Mouse (Mus musculus) fibroblast of lung, adult 2 months (primary cell): ENCODE results near the gene Dennd1b.

Experiments
- DNase-seq: peaks from one replicate; pipeline ENCODE4 v3.0.0-alpha.2; 2011; ENCODE audit warnings: low read depth

Dennd1b gene

DNA sequence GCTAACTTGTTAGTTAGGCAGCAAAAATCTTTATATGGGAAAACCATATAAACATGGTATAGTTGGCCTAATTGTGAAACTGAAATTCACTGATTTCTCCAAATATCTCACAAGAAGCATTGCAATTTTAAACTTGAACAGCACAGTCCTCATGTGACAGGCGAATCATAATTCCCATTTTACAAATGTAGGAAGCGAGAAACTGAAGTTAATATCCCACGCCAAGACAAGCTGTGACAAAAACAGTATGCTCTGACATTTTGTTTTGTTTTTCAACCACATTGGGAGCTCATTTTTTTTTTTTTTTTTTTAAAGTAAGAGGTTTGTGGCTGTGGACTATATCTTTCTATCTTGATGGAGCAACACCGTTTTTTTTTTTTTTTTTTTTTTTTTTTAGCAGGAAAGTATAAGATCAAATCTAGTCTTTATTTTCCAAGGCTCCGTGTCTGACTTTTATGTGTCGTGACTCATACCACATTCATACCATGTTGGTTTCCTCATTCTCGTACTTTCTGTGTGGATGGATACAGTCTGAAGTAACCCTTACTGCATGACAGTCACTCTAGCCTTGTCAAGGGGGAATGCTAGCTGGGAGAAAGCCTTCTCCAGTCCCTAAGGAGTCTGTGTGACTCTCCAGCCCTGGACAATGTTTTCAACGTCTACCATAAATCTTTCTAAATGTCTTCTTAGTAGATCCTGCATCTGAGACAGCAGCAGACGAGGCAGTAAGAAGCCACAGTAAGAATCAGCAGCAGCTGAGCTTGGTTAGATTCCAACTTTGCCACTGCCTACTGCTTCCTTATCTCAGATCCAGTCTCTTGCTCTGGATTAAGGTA is 751 bp upstream of the Dennd1b start:
- no peak for DNase-seq

DNA sequence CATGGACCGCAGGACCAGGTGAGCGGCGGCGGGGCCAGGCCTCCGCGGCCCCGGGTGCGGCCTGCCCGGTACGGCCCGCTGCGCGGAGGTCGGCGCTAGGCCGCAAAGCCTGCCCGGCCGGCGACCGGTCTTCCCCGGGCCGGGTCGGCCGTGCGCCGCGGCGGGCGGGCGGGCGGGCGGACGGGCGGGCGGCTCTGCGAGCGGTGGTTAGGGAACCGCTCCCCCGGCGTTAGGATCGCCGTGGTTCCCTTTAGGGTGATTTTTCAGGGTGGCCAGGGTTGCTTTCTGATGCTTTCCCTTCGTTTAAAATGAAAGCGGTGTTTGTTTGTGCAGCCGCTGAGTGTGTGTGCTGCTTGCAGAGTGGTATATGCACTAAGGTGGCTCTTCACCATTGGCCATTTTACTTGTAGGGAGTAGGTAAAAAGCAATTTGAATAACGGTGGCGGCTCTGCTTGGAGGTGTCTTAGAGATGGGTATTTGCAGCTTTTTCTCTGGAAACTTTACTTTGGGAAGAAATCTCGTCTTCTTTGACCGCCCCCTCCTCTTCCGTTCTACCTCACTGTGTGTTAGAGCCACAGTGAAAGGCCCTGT is 728 bp downstream of the Dennd1b start:
- DNase-seq = no peak

DNA sequence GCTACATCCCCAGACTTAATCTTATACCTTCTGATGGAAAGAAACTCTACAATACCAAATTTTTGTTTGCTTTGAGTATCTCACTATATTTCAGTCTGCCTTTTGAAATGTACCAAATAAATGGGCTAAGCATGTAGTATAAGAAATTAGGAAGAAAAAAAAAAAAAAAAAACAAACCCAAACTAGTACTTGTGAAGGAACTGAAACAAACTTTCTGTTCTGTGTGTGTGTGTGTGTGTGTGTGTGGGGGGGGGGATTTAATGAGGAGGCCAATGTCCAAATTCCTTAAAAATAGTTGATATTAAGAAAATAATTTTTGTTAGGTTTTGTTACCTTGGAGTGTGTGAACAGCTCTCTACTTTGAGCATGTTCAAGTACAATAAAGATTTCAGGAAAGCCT is 1.8 kb downstream of the Dennd1b start:
- no peak for DNase-seq

DNA sequence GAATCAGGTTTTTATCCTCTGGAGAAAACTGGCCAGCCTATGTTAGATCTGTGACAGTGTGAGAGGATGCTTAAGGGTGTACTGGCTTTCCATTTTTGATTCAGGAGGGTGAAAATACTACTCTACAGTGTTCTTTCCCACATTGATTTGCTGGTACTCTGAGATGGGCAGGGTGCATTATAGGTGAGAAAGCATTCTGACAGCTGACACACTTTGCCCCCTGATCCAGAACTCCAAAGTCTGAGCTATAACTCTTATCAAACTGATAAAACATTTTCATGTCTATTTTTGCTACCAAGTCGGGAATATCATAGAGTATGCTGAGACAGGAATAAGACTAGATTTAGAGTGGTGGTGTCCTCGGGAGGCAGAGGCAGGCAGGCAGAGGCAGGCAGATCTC is 2.3 kb downstream of the Dennd1b start:
- DNase-seq = no peak

DNA sequence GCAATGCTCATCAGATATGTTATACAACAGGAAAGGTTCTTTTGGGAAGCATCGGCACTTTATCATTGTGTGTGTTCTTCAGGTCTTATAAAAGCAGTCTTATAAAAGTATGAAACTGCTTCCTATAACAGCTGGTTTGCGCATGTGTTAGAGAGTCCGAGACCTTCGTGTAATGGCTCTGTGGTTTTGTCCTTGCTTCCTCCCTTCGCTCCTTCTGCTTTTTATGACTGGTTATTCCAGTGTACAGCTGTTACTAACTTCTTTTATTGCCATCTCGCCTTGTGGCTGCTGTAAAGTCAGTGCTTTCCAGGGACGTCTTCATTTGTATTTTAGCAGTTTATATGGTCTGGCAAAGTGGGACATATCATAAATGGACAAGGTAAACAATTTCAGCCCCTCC is 4.2 kb downstream of the Dennd1b start:
- DNase-seq = no peak

DNA sequence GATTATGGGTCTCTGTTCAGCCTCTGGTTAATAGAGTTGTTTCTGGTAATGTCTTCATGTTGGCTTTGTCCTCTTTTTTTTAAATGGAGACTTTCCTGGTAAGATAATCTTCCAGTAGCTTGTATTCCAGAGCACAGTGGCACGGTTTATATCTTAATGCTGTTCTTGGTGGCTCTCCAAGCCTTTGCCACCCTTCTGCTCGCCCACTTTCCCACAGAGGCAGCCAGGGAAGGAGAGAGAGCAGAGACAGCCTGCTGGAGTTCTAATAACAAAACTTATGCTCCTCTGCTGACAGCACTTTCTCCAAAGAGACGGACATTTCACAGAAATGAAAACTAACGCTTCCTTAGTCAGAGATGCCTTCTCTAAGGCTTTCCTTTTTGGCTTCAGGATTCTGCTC is 6.8 kb downstream of the Dennd1b start:
- DNase-seq = no peak

DNA sequence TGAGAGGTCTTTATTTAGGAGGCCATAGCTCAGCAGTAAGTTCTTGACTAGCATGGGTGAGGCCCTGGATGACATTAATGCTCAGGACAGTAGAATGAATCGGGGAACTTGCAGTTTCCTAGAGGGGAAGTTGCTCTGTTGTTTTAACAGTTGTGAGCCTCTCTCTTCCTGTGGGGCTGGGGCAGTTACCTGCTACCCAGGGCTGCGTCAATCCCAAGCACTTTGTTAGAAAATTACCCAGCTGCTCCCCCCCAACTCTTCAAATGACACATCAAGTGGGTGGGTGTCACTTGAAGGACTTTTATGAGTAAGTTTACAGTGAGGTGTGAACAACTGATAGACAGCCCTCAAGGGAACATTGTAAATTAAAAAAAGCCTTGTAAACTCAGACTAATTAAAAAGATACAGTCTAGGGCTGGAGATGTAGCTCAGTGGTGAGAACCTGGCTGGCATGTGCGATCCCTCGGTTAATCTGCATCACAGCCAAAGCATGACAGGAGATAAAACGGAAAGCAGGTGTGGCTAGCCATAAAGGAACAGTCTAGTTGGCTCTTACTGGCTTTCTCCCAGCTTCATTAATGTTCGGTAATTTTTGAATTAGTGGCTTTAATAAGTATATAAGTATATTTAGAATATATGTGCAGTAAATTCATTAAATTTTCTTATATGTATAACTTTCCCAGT is 10.4 kb downstream of the Dennd1b start:
- DNase-seq = no peak

DNA sequence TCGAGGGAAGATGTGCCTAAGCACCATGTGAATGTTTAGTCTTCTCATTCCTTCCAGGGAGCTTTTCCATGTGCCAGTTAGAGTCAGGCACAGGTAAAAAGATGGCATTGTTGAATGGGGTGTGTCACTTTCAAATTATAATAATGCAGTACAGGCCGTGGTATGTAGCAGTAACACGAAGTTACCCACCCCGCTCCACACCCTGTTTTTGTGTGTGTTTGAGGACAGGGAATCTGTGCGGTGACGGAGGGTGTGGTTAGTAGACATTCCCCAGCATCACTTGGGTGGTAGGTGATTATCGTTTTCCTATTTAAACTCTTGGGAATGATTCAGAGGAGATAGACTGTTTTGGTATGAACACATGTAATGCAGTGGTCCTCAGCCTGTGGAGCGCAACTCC is 11.6 kb downstream of the Dennd1b start:
- no peak for DNase-seq

DNA sequence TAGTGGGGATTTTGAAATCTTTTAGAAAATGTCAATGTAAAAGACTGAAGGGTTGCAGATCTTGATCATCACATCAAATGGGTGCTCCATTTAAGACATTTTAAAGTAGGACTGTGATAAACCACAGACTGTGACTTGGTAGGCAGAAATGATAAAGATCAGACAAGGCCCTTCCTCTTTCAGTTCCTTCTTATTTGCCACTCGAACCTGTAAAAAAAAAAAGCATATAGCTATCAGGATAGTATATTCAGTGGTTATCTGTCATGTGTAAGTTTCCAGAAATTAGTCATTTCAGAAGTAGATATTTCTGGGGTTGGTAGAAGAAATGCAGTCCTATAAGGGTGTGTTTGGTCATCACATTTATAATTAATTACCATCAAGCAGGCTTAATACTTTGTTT is 12.7 kb downstream of the Dennd1b start:
- DNase-seq = no peak

DNA sequence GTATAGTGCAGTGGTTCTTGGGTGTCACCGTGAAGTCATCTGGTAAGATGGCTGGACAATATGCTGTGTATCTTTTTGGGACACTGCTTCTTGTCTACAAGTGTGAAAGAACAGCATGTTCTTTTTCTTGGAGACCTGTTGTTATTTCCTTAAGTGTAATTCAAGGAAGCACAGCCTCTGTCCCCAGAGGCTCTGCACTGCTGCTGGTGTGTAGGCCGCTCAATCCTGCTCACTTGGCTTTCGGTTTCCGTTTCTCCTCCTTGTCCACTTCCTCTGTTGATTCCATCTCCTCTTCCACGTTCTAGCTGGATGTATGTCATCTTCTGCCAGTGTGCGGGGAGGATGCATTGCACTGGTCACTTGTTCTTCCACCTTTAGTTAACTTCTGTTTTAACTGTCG is 19.0 kb downstream of the Dennd1b start:
- no peak for DNase-seq

DNA sequence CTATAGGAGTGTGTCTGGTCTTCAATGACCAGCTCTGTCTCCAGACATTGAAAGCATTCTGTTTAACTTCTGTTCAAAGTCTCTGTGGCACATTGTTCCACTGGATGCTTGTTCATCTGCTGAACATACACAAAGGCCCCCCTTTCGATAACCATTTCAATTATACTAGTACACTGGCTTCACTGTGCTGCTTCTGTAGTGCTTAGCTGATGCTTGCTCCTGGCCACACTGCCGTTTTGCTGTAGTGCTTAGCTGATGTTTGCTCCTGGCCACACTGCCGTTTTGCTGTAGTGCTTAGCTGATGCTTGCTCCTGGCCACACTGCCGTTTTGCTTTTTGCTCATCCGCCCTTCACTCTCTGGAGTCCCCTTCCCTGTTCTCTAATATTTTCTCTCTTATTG is 19.4 kb downstream of the Dennd1b start:
- DNase-seq = no peak

DNA sequence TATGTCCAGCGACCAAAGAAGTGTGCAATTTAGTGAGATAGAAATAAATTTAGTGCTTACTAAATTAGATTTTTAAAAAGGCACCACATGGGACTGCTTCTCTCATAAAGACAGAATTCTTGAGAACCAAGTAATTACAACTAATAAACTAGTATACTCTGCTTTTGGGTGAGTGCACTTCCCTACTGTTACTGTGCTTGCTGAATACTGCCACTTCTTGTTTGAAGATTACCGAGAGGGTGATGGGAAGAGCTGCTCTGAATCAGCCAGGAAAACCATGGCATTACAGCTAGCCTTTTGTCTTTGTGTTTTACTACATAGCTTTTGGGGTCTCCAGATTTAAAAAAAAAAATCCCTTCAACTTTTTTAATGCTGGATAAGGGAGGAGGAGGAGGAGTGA is 19.8 kb downstream of the Dennd1b start:
- DNase-seq = no peak

DNA sequence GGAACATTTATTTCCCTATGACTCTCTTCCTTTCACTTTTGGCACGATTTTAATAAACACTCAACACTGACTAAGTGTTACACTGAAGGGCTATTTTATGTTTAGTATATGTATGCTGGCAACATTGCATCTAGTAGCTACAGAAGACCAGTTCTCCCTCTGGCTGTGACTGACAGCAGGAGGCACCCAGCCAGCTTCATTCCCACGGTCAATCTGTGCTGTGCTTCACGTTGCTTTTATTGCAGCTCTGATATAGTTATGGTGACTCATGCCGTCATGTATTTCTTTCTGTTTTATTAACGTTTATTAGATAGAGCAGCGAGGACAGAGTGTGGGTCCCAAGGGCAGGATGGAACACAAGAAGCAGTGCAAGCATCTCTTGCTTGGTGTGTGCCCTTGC is 20.2 kb downstream of the Dennd1b start:
- DNase-seq = no peak

DNA sequence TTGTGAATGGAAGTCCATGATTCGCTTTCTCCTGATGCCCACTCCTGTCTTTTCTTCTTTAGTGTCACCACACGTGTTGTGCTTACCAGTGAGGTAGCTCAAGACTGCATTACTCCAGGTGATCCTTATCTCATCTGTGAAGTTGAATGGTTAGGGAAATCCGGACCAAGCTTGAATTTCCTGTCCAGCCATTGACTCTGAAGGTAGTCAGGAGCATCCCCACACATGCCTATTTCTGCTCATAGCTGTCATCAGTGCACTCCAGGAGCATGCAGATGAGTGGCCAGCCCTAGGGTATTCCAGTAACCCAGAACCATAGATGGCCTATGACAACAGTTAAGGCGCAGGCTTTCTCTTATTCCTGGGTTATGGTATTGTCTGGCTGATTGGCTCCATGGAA is 20.9 kb downstream of the Dennd1b start:
- no peak for DNase-seq

DNA sequence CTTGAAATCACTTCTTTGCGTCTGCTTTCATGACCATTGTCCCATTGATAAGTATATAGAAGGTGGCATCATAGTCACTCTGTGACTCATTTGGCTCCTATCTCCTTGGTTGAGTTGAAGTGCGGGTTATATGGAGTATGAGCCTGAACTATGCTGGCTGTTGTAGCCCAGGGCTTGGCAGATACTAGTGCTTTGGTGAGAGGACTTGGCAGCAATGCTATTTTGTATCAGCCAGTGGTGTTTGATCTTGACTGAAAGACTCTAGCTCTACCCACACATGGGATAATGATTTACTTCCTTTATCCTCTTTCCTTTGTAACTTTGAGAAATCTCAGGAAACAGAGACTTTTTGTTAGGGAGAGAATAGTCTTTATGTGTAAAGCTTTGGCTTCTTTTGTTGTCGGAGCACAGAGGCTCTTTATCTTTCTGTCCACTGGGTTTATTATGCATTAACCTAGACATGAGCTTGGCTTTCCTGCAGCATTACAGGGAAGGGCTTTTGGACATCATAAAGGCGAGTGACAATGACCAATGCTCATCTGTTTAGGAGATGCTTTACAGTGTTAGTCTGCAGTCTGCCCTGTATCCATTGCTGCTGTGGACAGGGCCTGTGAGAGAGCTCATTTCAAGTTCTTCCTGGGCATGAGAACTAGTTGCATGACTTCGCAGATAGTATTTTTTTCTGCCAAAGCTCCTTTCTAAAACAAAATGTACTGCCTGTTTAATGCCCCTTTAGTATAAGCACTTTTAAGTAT is 29.3 kb downstream of the Dennd1b start:
- no peak for DNase-seq

DNA sequence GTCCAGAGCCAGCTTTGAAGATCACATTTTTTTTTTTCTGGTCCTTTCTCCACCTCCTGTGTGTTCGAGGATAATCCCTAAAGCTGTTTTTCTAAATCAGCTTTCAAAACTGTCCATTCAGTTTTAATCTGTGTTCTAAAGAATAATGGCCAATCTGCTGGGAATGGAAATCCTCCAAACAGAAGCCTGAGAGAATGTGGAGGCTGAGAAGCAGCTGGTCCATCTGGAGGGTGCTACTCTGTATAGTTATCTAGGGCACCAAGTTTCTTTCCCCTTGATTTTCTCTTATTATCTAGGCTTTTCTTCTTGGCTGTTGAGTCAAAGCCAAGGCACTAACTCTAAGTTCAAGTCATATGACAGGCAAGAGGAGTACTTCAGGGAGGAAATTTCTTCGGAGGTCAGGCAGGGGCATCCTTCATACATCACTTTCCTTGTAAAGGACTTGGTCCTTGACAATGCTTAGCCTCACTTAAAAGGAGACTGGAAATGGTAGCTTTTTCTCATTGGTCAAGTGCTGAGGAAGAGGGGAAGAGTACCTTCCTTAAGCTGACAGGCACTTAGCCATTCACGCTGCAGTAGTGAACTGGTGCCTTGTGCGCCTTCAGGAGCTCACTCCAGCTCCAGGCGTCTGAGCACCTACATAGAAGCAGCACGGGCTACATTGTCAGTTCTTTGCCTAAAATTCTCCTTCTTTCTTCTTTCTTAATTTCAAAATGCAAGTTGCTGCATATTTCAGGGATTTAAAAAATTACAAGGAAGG is 32.6 kb downstream of the Dennd1b start:
- no peak for DNase-seq

DNA sequence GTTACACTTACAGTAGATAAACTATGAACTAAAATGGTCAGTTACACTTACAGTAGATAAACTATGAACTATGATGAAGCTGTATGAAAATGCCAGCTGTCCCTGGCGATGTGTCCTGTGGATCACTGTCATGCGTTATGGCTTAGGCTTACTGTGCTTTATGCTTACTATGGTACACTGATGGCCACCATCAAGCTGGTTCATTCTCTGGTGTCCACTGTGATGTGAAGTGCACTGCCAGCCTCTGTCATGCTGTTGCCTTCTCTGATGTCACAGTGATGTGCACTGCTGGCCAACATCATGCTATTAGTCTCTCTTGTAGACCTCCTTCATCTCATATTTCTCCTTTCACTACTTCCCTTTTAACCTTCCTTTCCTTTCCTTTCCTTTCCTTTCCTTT is 33.4 kb downstream of the Dennd1b start:
- no peak for DNase-seq

DNA sequence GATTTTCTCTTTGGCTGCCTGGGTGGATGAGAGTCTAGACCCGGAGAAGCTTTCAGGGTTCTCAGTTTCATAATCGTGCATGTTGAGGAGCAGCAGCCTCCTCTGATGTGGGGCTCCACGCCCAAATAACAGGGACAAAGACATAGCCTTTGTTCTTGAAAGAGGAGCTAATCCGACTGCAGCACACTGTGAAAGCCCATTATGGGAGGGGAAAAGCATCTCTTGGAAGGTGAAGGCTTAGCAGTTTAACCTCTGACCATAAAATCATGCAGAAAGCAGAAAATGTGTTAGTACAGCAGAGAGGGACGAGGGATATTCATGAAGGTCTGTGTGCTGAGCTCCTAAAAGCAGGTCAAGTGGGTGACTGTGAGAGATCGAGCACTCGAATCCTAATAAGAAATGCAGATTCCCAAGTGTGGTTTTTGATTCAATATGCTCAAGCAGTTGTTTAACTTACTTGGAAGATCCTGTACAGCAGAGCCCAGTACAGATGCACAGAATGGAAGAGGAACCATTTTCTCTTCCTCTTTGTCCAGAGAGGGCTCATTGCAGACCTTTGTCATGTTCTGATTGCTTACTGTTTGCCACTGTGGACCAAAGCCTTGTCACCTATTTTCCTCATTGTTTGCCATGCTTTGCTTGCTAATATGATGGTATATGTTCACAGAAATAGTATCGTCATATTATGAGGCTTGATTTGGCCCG is 37.6 kb downstream of the Dennd1b start:
- DNase-seq = no peak

DNA sequence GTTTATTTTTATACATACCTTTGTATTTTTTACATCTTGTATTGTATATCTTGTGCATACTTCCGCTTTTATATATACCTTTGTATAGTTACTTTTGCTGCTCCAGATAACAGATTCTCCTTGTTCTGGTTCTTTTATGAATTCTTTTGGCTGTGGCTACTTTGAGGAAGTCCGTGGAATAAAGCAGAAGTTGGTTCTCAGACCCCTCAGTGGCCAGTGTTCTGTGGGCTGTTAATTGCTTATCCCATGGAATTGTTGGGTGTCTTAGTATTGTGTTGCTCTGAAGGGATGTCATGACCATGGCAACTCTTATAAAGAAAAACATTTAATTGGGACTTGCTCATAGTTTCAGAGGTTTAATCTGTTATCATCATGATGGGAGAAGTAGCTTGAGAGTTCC is 40.3 kb downstream of the Dennd1b start:
- DNase-seq = no peak

DNA sequence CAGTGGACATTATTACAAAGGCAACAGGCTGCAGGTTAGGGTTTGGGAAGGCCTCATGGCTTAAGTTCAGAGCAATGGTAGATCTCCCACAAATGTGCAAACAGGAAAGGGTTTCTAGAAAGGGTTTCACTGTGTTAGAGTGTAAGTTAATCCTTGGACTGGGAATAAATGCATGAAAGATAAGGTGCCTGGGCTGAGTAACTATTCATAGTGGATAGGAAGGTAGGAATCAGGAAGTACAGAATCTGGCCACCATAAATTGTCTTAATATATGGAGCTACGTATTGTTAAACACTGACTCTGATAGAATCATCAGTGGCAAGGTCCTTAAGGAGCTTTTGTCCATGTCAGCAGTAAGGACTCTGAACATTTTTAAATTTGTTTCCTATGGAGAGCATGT is 42.8 kb downstream of the Dennd1b start:
- DNase-seq = no peak

DNA sequence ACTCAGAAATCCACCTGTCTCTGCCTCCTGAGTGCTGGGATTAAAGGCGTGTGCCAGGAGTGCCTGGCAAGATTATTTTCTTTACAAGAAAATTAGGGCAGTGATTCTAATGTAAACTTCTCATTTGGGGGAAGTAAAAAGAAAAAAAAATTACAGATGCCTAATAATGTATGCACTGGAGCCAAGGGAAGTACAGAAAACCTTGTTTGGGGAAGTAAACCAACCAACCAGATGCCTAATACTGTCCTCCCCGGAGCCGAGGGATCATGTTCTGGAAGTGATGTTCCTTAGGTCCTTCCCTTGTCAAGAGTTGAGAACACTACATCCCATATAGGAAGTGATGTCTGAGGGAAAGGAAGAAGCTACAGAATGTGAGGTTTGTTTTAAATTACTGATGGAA is 44.2 kb downstream of the Dennd1b start:
- DNase-seq = no peak
